Mouse (Mus musculus): ENCODE measurements around the gene Nup214.

DNA sequence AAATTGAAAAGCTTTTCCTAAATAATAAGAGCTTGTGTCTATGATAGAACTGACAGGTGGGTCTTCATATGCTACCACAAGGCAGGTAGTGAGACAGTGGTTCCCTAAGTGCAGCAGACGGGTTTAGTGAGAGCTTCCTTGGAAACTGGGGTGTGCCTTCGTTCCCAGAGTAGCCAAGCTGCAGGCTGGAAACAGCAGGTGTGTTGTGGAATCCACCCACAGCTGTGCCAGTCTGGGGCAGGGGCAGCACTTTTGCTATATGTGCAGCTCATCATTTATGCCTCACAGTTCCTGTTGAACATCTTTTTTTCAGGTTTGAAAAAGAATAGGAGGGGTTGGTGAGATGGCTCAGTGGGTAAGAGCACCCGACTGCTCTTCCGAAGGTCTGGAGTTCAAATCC is 50.1 kb downstream of the Nup214 start:
- TF ChIP-seq CTCF (IDR thresholded peaks at IDR 0.05; ENCODE audit: low read depth, low read length) (no peak), EP300 (IDR thresholded peaks at IDR 0.05; ENCODE audit: insufficient read depth, low read depth, low read length) (no peak), POLR2A (IDR thresholded peaks at IDR 0.05; ENCODE audit: insufficient read depth, low read length) (no peak)

All from ES-Bruce4 (cell line).